Mouse (Mus musculus): ENCODE results near the gene Hist1h4h.

Gene Hist1h4h

GRCm38 (mm10) chr13:23513517-23513916 is 17.3 kb upstream of the Hist1h4h start:
- DNase-seq: no peak

DNA sequence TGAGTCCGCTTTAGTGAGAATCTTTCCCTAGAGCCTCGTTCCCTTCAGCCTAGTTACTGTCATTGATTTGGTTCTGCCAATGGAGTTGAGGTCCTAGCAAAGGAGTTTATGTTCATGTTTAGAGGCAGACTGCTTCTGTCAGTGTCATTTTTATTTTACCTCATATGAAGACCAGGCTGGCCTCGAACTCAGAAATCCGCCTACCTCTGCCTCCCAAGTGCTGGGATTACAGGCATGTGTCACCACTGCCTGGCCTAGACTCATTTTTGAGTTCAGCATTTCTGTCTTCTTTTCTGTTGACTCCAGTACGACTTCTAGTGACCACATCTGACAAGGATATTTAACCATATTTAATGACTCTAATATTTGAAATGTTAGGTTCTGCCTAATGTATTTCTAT is 15.6 kb upstream of the Hist1h4h start:
- no peak for DNase-seq

DNA sequence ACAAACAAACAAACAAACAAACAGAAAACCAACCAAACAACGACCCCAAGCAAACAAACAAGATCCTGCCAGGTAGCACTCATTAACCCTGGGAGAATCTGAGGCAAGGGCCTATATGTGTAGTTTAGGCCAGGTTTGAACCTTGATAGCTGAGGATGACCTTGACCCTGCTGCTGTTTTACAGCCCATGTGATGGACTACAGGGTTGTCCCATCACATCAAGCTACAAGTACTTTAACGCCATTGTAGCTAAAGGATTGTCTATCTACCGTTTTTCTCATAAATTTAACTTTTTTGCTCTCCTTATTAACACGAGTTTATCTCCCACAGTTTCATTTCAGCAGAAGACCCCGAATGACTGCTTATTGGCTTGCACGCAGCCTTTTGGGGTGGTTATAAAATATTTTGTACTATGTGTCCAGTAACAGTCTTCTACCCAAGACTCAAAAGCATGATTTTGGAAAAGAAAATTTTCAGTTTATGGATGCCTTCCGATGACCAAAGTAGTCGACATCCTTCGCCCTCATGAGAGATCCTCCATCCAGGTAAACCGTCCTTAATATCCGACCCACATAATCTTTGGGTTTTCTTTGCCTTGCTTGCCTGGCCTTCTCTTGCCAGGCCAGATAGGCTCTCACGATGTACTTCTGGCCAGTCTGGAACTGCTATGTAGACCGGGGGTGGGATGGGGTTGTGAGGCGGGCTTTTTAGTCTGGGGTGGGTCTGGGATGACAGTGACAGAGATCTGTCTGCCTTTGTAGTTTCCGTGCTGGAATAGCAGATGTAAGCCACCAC is 14.8 kb upstream of the Hist1h4h start:
- no peak for DNase-seq

DNA sequence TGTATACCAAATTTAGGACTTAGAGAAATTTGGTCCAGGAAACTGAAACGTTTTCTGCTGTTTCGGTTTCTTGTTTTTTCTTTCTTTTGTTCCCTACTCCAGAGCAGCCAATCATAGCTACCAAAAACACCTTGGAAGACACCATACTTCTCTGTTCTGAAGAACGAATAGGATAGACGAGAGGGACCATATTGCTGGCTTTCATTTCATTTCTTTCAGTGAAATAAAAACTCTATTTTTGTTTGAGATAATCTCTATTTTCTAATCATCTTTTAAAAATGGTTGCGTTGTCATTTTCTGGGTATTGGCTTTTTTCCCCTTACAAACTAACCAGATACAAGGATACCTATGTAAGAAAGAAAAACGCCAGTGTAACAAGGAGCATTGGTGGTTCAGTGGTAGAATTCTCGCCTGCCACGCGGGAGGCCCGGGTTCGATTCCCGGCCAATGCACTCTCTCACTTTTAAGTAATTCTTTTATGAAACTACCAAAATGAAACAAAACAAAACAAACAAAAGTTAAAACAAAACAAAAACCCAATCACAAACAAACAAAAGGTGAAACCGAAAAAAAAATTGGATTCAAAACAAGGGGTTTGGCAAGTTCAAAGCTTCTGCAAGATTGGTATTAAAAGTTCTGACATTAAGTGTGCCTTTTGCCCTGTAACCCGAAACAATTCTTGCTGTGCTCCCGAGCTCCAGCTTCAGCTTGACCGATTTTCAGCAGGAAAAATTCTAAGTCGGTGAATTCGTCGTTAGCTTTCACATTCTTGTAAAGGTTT is 13.8 kb upstream of the Hist1h4h start:
- DNase-seq: peak; percentile 67 to 86

DNA sequence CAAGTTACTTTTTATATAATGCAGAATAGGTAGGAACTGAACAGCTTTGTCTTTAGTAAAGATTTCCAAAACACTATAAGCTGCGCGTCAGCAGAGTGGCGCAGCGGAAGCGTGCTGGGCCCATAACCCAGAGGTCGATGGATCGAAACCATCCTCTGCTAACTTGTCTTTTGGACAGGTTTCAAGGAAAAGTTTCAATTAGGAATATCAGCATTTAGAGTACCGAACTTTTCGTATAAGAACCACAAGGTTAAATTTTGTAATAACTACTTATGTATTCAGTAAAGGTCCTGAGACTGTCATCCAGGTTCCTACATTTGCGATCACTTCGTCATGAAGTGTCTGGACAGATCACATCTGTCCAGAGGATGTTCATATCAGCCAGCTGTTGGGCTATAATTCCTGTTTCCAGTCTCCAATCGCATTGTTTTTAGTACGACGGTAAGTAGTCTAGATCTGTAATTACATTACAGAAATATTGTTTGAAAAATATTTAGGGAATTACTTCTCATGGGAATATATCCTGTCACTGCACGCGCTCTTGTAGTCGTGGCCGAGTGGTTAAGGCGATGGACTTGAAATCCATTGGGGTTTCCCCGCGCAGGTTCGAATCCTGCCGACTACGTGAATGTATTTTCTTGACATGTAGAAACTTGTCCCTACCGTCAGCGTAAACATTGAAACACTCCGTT is 13.1 kb upstream of the Hist1h4h start:
- DNase-seq: peak; percentile 87 to 95

GRCm38 (mm10) chr13:23518295-23518603 is 12.6 kb upstream of the Hist1h4h start:
- DNase-seq: no peak

GRCm38 (mm10) chr13:23518885-23519284 is 12.0 kb upstream of the Hist1h4h start:
- DNase-seq: peak; percentile 69 to 86

DNA sequence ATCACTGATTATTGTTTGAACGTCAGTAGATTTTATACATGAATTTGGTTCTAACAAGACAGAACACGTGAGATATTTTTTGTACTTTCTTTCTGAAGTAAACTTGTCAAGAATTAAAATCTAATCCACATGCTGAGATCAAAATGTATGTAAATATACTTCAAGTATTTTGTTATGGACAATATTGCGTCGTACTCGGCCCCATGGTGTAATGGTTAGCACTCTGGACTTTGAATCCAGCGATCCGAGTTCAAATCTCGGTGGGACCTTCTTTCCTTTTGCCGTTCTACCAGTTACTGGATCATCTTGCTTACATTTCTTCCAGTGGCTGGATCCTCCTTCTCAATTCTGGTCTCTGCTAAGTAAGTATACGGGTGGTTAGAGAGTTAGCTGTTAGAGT is 11.4 kb upstream of the Hist1h4h start:
- peak; percentile 70 to 85 for DNase-seq

DNA sequence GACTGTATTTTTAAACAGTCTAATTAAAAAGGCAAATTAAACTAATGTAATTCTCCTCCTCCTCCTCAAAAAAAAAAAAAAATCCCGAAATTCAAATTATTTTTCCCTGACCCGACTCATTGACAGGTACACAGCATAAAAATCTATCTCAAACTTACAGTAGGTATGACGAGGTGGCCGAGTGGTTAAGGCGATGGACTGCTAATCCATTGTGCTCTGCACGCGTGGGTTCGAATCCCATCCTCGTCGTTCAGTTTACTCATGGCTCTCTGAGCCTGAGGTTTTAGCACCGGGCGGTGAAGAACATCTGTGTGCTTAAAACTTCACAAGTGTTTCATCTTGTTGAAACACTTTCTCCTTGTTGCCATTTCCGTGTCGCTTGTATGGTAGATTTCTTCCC is 9.1 kb upstream of the Hist1h4h start:
- peak; percentile 52 to 87 for DNase-seq

DNA sequence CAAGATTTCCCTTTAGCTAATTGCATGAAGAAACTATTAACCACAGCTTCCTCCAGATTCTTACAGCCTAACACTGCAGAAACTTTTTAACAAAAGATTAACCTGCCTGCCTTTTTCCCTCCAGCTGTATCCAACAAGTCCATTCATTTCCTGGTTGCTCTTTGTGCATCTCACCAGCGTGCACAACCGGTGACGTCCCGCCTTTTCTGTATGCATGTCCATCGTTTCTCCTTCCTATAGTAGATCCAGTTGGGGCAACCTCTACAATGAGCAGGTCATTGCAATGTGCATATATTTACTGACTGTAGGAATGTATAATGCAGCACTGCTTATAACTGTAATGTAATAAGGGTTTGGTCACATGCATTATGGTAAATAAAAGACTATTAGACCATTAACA is 6.9 kb upstream of the Hist1h4h start:
- no peak for DNase-seq

- peak; percentile 47 to 49 for DNase-seq
Observed at GRCm38 (mm10) chr13:23524654-23525053, 6.2 kb upstream of the Hist1h4h start.

GRCm38 (mm10) chr13:23525901-23526300 is 4.9 kb upstream of the Hist1h4h start:
- no peak for DNase-seq

DNA sequence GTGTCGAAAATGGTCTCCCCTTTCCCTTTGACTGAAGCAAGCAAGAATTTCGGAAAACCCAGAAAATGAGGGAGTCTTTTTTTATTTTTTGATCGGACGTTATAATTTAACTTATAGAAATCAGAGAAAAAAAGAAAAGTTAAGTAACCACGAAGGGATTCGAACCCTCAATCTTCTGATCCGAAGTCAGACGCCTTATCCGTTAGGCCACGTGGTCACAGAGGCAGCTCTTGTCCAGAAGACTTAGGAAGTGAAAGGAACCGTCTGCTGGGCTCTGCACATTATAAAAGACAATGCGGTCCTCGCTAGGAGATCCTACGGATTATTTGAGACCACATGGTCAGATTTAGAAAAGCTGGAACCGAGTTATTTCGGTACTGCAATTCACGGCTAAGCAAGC is 4.5 kb upstream of the Hist1h4h start:
- DNase-seq: peak; percentile 82 to 92

DNA sequence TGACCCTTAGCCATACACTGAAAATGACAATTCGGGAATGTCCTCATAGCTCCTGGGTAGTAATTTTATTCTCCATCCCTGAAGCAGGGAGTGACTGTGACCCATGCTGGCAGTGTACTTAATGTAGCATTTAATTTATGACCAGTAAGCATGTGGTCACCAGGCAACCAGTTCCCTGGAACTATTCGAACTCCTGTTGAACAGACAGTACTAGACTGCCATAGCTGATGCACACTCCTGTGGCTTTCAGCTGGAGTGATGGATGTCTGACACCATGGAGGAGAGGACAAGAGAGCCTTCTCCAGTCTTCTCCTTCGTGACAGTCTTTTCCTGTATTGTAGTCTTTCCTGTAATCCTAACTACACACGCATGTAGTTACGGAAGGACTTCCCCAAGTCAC is 1.8 kb upstream of the Hist1h4h start:
- DNase-seq: no peak

DNA sequence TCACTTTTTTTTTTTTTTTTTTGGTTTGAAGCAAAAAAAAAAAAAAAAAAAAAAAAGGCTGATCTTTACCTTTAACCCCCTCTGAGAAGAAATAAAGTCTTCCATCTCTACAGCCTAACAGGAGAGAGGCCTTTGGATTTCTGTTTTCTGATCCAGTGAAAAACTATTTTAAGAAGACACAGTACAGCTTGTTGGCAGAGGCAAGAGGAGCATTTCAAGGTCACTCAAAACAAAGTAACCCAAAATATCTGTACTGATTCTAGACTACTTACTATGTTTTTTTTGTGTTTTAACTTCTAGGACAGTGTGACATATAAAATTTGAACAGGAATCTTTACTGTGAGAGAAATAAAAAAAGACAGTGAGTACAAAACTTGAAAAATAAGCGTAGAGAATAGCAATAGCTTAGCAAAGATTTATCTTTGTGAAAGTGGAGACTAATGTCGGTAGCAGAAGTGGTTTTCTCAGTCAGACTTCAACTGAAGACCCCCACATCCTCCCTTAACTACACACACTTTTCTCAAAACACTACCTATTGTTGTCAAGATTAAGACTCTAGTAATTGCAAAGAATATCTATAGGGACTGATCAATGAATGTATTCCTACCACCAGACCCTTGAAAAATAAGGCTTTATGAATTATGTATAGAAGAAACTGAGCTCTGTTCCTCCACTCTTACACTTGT is 1.2 kb upstream of the Hist1h4h start:
- DNase-seq: no peak

DNA sequence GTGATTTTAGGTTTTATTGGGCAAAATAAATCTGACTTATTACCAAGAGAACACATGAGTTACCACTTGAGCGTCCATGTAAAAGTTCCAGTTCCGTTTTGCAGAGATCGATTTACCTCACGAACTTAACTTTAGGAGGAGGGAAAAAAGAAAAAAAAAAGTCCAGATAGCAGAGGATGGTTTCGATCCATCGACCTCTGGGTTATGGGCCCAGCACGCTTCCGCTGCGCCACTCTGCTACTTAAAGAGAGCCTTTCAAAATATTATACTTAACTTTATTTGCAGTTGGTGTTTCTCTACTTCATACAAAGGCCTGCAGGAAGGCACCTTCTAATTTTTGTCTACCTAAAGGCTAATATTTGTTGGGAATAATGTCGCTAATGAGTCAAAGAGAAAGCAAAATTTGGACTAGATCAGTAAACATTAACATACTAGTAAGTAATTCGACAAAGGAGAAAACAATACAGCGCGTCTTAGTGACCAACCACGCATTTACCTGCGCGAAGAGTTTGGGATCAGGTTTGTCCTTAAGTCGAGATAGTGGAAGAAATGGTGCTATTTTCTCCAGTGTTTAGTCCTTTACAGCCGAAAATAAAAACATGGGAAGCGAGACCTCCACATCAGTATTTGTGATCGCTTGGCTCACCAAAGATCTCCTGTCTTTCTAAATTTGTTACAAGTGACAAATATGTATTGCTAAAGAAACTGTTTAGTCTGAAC is 509 bp upstream of the Hist1h4h start:
- peak; percentile 45 to 66 for DNase-seq

GRCm38 (mm10) chr13:23532262-23533075 is 1.6 kb downstream of the Hist1h4h start:
- no peak for DNase-seq

DNA sequence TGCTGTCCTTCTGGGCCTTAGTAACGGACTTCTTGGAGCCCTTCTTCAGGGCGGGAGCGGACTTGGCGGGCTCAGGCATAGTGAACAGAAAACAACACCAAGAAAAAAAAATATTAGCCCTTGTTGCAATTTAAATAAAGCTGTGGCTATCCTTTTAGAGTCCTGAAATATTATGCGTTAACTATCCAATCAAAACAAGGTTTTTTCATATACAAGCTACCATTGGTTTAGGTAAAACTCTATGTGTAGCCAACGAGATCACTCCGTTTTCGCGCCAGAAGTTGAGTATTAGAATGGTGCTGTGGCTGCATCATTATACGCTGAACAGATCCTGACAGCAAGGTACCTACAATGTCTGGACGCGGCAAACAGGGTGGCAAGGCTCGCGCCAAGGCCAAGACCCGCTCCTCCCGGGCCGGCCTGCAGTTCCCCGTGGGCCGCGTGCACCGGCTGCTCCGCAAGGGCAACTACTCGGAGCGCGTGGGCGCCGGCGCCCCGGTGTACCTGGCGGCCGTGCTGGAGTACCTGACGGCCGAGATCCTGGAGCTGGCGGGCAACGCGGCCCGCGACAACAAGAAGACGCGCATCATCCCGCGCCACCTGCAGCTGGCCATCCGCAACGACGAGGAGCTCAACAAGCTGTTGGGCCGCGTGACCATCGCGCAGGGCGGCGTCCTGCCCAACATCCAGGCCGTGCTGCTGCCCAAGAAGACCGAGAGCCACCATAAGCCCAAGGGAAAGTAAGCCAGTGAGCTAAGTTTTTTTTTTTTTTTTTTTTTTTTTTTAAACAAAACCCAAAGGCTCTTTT is 2.9 kb downstream of the Hist1h4h start, which contains the start of gene Hist1h2af:
Gene Hist1h2af, plus strand, starts transcription at position 347 of the 808 bp plus-strand sequence.
- DNase-seq: peak in 1 of 2 experiments; percentile 51

- no peak for DNase-seq
Observed at GRCm38 (mm10) chr13:23534368-23535131, 3.7 kb downstream of the Hist1h4h start.
